Mouse (Mus musculus): Measurements from ENCODE around the gene Birc5.

GRCm38 (mm10) chr11:117864805-117865204, 15.8 kb downstream of the Birc5 start:
- TF ChIP-seq CTCF (IDR thresholded peaks at IDR 0.05; ENCODE audit: low read depth) = no peak
- no peak for TF ChIP-seq EP300 (optimal IDR thresholded peaks at IDR 0.05)

Data from stomach, postnatal 0 days (tissue).